Mouse (Mus musculus) C2C12 (cell line): Measurements from ENCODE around the gene Rusc2.

Experiments
- CEBPB ChIP-seq: IDR thresholded peaks from one replicate; pipeline ENCODE4 v1.6.1; 2011; ENCODE audit warnings: low read depth, mild to moderate bottlenecking, control low read depth, moderate library complexity
- CTCF ChIP-seq: IDR thresholded peaks from one replicate; pipeline ENCODE4 v1.5.1; 2011; ENCODE audit not compliant: control insufficient read depth, insufficient read depth, insufficient read length
- MYOD1 ChIP-seq: IDR thresholded peaks from one replicate; pipeline ENCODE4 v1.6.1; 2011; ENCODE audit warnings: low read depth; ENCODE audit not compliant: control insufficient read depth, insufficient read length
- MYOG ChIP-seq: IDR thresholded peaks from one replicate; pipeline ENCODE4 v1.6.1; 2011; ENCODE audit not compliant: control insufficient read depth, insufficient read length; ENCODE audit errors: extremely low read depth
- USF1 ChIP-seq: IDR thresholded peaks from one replicate; pipeline ENCODE4 v1.6.1; 2011; ENCODE audit warnings: low read depth, mild to moderate bottlenecking, control low read depth, moderate library complexity

- TF ChIP-seq CEBPB (no peak), CTCF (no peak), USF1 (no peak), MYOD1 (no peak), MYOG (no peak)
Observed at GRCm38 (mm10) chr4:43416071-43416490, 34.3 kb downstream of the Rusc2 start.
